Mouse (Mus musculus) brown adipose tissue, adult 24 weeks (tissue): ENCODE measurements around the gene Adcy10. TPM values are rescaled to one million over a fixed set of nuclear protein-coding genes. Genes with fewer than 3 reads are reported as not detected.

Experiments used
- H3K27ac ChIP-seq: fragments of 200-500 bp; replicated peaks from 2 replicates; pipeline ENCODE4 v1.5.1; 2012; ENCODE audit warnings: low read depth, mild to moderate bottlenecking, low read length
- H3K4me1 ChIP-seq: fragments of 200-500 bp; 2 replicates; pipeline ENCODE4 v1.6.1; 2012; ENCODE audit warnings: low read length, mixed read lengths; ENCODE audit not compliant: control insufficient read depth, insufficient read depth, insufficient read length
- H3K4me3 ChIP-seq: fragments of 200-500 bp; 2 replicates; pipeline ENCODE4 v1.5.1; 2012; ENCODE audit warnings: low read depth, mild to moderate bottlenecking, low read length, moderate library complexity; ENCODE audit not compliant: insufficient read depth
- polyA plus RNA-seq: library from polyadenylated mRNA; stranded (reverse); fragments of >200 nt; gene quantifications from 2 replicates; pipeline ENCODE4 v1.2.4, GENCODE M21; 2012; ENCODE audit not compliant: missing spikeins, insufficient read depth, insufficient read length

The Adcy10 gene
- polyA plus RNA-seq, 1 experiment, result 5.7 TPM

DNA sequence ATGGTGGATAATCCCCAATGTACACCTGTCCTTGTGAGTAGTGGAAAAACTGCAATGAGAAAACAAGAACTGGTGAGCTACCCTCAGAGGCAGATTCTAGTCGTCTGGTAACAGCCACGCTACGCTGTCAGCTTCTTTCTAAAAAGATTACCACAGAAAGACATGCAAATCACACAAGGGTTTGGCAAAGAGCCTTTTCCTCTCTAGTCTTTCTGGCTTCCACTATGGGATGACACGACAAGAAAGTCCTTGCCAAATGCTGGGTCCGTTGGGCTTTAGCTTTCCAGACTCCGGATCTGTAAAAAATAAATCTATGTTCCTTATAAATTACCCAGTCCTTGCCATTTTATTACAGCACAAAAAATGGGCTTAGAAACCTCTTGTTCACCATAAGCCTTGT is 120.8 kb downstream of the Adcy10 start:
- no peak overlapping the region for H3K27ac ChIP-seq
- H3K4me1 ChIP-seq, result 0 out of 2 replicates have a peak, but pooled peaks cover 2% of the 10 kb centered on the region
- no peak overlapping the region for H3K4me3 ChIP-seq

- Histone ChIP-seq H3K27ac (no peak overlapping the region), H3K4me3 (no peak overlapping the region), H3K4me1 (peaks cover 10% of the 10 kb centered on the region; the same call in 1 of the 2 replicates)
Observed at GRCm38 (mm10) chr1:165608904-165609303, 123.9 kb downstream of the Adcy10 start.

DNA sequence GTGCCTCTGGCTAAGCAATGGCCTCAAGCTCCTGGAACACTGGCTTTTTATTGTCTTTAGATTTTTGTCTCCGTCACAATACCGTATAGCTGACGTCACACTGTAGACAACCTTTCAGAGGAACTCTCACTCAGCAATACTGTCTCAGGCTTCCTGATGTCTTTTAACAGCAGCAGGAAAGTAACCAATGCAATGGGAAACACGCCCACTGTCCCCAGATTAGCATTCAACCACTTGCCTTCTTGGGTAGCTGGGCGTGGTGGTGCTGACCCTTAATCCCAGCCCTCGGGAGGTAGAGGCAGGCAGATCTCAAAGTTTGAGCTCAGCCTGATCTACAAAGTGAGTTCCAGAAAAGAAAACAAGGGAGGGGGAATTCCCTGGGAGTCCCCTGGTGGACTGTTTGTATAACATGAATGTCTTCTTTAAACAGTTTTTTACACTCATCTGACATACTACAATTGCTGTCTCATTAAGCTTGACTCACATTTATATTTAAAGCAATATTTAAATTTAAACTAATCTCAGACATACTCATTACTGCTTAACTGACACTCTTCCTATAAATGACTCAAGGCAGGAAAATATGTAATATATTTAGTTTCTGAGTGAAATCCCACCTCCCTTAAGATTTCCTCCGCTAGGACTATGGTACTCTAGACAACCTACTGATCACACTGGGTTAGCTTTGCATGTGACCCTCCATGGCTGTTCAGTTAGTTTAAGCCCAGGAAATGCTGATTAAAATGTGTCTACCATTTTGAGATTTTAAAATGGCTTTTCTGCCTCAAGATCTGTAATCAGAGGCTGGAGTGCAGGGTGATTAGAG is 124.7 kb downstream of the Adcy10 start:
- no peak overlapping the region for H3K27ac ChIP-seq

GRCm38 (mm10) chr1:165610321-165610999 is 125.5 kb downstream of the Adcy10 start:
- Histone ChIP-seq H3K4me3 (no peak overlapping the region), H3K27ac (peak overlapping the region; percentile 7; the same call in 1 of the 2 replicates)

More for the DNA sequence above, 124.7 kb downstream of the Adcy10 start:
- H3K4me3 ChIP-seq, result no peak overlapping the region
- H3K4me1 ChIP-seq, result peaks cover 10% of the 10 kb centered on the region; the same call in 1 of the 2 replicates

GRCm38 (mm10) chr1:165612714-165613113 is 127.7 kb downstream of the Adcy10 start:
- no peak overlapping the region for H3K4me3 ChIP-seq
- no peak overlapping the region; the same call in 1 of the 2 replicates for H3K27ac ChIP-seq
- peaks cover 20% of the 10 kb centered on the region; the same call in 1 of the 2 replicates for H3K4me1 ChIP-seq

More at GRCm38 (mm10) chr1:165610321-165610999, 125.5 kb downstream of the Adcy10 start:
- H3K4me1 ChIP-seq, result peaks cover 10% of the 10 kb centered on the region; the same call in 1 of the 2 replicates

DNA sequence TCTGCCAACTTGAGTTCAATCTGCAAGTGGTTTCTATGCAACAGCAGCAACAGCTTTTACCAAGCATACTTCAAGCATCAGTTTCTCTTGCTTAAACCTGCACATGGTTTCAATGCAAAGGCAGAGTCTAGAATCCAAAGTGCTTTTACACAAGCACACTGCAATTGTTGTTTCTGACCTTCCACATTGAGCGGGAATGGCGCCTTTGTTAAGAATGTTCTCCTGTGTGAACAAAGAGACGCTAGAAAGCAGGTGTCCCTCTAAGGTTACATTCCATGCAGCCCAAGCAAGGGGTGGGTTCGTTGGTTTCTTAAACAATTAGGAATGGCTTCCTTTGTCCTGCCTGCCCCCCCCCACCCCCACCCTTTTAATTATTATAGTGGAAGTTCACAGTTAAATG is 128.9 kb downstream of the Adcy10 start:
- Histone ChIP-seq H3K4me3 (no peak overlapping the region), H3K27ac (no peak overlapping the region), H3K4me1 (peaks cover 22% of the 10 kb centered on the region)

- Histone ChIP-seq H3K4me1 (peaks cover 24% of the 10 kb centered on the region), H3K27ac (no peak overlapping the region)
Observed at GRCm38 (mm10) chr1:165614793-165615192, 129.8 kb downstream of the Adcy10 start.

GRCm38 (mm10) chr1:165616652-165617051 is 131.7 kb downstream of the Adcy10 start:
- H3K27ac ChIP-seq, result peak overlapping the region; percentile 70
- H3K4me3 ChIP-seq, result no peak overlapping the region
- H3K4me1 ChIP-seq, result peaks cover 24% of the 10 kb centered on the region

More at GRCm38 (mm10) chr1:165614793-165615192, 129.8 kb downstream of the Adcy10 start:
- no peak overlapping the region for H3K4me3 ChIP-seq

DNA sequence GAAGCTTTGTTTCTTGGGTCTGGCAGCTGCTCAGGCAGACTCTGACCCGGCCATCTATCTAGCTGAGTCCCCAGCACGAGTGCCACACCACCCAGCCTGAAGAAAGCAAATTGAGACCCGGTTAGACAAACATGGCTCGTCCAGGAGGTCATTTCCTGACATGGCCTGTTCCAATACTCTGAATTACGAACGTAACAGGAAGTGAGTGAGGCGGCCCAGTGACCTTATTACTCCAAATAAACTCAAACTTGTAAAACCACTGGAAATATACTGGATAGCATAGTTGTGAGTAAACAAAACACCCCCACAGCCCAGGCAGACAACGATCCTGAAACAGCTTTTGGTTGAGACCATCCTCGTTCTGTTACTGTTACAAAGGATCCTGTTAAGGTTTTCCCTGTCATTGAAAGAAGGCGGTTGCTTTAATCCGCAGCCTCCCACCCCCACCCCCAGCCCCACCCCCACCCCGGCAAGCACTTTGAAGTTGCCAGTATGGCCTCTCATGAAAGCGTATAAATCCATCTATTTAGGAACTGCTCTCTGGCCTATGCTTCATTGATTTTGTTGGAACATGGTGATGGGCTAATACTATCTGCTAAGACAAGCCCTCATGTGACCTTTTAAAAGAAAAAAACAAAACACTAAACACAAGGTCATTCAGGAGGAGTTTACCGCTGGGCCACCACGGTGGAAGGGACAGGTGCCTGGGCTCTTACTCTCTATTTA is 132.3 kb downstream of the Adcy10 start:
- Histone ChIP-seq H3K27ac (peak overlapping the region; percentile 75), H3K4me3 (no peak overlapping the region)

DNA sequence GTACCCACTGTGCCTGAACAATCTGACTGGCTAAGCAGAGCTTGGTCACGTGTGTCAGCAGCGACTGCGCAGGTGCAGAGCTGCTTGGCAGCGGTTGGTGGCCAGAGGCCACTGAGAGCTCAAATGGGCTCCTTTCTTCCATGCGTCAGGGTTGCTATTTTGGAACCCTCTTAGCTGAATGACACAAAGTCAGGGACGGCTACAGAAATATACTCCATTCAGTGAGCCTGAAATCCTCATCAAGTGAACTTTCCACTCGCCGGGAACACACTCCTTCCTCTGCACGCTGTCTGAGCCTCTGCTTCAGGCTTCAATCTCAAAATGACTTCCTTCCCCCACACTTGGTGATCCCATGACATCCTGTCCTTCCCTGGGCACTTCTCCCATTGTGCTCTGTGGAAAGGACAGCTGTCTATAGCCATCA is 133.2 kb downstream of the Adcy10 start:
- Histone ChIP-seq H3K27ac (peak overlapping the region; percentile 80), H3K4me1 (peaks cover 20% of the 10 kb centered on the region), H3K4me3 (0 out of 2 replicates have a peak overlapping the region, but pooled peaks have one; percentile 4)

More for the DNA sequence above, 132.3 kb downstream of the Adcy10 start:
- H3K4me1 ChIP-seq, result peaks cover 24% of the 10 kb centered on the region

DNA sequence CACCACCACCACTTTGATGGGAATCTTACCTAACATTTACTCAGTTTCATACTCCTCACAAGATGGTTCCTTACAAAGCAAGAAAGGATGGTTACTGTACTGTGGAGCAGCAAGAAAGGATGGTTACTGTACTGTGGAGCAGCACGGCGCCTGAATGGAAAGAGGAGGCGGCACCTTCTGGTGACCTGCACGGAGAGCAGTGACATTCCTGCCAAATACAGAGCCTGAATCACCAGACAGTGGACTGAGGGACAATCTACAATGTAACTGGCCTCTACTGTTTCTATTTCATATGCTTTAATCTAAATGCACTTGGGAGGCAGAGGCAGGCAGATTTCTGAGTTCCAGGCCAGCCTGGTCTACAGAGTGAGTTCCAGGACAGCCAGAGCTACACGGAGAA is 140.1 kb downstream of the Adcy10 start:
- peaks cover 10% of the 10 kb centered on the region for H3K4me1 ChIP-seq
- no peak overlapping the region for H3K27ac ChIP-seq
- no peak overlapping the region for H3K4me3 ChIP-seq

- H3K27ac ChIP-seq, result no peak overlapping the region
- no peak overlapping the region for H3K4me3 ChIP-seq
- H3K4me1 ChIP-seq, result peaks cover 13% of the 10 kb centered on the region
Observed at GRCm38 (mm10) chr1:165625896-165626295, 140.9 kb downstream of the Adcy10 start.
